Mouse (Mus musculus) 416B (cell line): ENCODE measurements around the gene Guf1.

Experiments used
- DNase-seq: peaks from one replicate; pipeline ENCODE4 v3.0.0; 2011; ENCODE audit warnings: low read depth

The Guf1 gene

GRCm38 (mm10) chr5:69556628-69557403 is at the start of gene Guf1:
TSS of gene Guf1 (plus strand) at chr5:69556923.
- DNase-seq, result peak; percentile 92

DNA sequence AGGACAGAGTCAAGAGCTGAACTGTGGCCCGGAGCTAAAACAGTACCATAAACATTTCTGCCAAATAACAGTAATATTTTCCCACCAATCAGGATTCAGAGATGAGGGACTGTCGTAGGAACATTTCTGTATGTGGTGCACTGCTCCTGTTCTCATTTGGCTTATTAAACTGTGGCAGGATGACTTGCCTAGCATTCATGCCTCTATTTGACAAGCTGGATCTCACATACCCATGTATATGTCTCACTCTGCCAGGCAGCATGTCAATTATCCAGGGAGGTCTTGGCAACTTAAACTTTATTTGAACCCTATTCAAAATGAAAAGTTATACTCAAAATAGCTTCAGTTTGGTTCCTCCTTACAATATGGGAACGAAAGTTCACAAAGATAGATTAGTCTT is 49.7 kb upstream of the Guf1 start:
- DNase-seq, result no peak

GRCm38 (mm10) chr5:69511631-69512030 is 45.1 kb upstream of the Guf1 start:
- DNase-seq, result no peak

GRCm38 (mm10) chr5:69512203-69512602 is 44.5 kb upstream of the Guf1 start:
- no peak for DNase-seq

GRCm38 (mm10) chr5:69520661-69521278 is 36.0 kb upstream of the Guf1 start:
- peak; percentile 70 for DNase-seq

GRCm38 (mm10) chr5:69522064-69522463 is 34.7 kb upstream of the Guf1 start:
- peak; percentile 36 for DNase-seq

DNA sequence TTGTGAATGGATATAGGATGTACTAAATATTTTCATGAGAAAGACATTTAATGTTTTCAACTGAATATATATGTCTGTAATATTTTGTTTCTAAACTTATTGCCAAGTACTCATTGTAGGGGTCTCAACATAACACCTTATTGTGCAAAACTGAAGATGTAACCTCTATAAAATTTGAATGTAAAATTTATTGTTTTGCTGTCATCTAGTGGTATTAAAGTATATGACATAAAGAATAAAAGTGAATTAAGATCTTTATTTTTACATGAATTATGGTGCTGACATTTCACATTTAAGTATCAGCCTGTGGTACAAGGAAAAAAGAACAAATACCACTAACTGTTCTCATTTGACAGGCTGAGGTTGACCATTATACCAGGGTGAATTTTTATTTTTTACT is 32.8 kb upstream of the Guf1 start:
- DNase-seq, result peak; percentile 5

GRCm38 (mm10) chr5:69541680-69542079 is 15.0 kb upstream of the Guf1 start:
- DNase-seq, result peak; percentile 17

DNA sequence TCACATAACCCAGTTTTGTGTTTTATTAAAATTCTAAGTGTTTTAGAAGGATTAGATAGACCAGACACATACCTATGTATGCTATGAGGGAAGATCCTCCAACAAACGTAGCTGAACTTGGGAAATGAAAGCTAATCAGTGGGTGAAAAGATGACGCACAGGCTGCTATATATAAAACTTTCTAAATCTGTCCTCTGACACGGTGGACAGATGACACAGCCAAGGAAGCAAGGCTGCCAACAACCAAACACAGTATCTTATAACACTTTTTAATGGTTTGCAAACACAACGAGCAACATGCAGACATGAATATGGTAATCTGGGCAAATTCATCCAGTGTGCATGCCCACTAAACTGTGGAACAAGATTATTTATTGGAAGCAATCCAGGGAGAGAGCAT is 14.2 kb upstream of the Guf1 start, which contains the start of gene Yipf7:
Gene Yipf7, minus strand, starts transcription at position 160 of the 400 bp plus-strand sequence.
- DNase-seq, result no peak

DNA sequence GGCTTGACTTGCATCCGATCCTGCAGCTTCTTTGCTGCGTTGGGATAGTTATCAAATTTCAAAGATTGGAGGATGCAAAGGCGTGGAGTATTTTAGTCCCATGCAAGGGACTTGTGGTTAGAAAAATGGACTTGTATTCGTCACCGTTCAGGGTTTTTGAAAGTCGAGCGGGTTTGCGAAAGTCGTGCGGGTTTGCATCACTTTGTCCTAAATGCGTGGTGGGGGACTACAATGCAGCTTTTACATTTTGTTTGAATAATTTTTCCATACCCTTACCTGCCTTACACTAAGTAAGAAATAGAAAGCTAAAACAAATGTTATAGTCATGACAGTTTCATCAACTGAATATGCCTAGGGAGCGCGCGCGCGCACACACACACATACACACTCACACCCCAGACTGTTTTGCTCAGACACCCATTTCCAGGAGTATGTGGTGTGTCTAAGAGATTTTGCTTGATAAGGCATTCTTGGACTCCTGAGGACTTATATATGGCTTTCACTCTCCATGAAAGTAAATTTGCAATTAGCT is 747 bp downstream of the Guf1 start:
- DNase-seq, result peak; percentile 77

- DNase-seq, result peak; percentile 90
Measured at GRCm38 (mm10) chr5:69591640-69592461, 35.1 kb downstream of the Guf1 start, which contains the start of gene Gnpda2. TSS of gene Gnpda2 (minus strand) at chr5:69592340.

DNA sequence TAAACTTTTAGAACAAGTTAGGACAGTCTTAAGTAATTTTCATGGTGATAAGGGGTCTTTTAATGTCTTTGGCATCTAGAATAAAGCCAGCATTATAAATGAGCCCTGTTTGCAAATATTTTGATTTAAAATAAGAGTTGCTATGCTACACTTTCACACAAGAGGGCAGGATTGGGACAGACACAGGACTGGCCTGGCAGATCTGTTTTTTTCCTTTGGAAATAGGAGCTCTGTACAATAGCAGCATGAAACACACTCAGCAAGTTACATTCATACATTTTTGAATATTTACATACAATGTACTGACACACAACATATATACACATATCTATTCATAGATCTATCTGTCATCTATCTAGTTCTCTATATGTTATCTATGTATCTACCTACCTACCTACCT is 44.3 kb downstream of the Guf1 start:
- peak; percentile 68 for DNase-seq

DNA sequence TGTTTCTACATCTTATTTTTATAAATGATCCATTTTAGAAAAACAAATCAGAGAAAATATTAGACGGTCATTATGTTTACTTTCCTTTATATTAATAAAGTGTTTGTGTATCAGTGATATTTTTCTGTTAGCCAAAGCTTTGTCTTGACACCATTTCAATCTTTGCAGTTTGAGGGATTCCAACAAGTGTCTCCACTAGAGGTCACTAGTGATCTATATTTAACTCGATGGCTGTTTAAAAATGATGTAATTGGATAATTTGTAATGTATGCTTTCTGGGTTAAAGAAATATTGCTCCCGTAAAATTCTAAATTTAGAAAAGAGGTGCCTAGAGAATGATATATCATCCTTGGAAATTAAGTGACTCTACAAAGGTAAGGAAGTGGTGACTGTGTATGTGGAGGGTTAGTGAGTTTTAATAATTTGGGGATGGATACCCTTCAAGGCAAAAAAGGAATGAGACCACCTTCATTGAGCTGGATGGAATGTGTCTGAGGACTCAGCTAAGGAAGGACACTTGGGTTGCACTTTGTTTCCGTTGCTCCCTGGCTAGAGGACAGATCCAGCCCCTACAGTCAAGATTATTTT is 56.6 kb downstream of the Guf1 start:
- peak; percentile 73 for DNase-seq

- no peak for DNase-seq
Measured at GRCm38 (mm10) chr5:69620899-69621298, 64.2 kb downstream of the Guf1 start.
